Mouse (Mus musculus) kidney, postnatal 4 days (tissue): ENCODE measurements around the gene Tti1.

Experiments used
- DNase-seq, 2 experiments: peaks; one replicate each; pipeline ENCODE4 v3.0.0; 2021; ENCODE audit warnings: mixed read lengths in 2 of 2

Gene Tti1

GRCm38 (mm10) chr2:157970124-157970523 lies 58.1 kb downstream of the Tti1 start:
- no peak for DNase-seq

DNA sequence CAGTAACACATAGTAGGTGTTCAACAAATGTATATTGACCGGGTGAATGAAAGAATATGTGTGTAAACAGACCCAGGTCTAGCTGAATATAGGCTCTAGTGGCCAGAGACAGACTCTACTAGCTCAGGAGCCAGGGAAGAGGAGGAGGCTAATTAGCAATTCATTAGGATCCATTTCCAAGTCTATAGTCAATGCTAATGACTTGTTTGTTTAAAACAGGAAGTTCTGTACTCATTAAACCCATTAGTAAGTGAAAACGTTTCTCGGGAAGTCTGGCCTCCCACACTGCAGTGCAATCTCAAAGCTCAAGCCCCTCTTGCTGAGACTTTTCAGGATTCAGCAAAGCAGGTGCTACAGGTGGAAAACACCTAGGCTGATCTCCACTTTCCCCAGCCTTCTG lies 60.4 kb downstream of the Tti1 start:
- no peak for DNase-seq

DNA sequence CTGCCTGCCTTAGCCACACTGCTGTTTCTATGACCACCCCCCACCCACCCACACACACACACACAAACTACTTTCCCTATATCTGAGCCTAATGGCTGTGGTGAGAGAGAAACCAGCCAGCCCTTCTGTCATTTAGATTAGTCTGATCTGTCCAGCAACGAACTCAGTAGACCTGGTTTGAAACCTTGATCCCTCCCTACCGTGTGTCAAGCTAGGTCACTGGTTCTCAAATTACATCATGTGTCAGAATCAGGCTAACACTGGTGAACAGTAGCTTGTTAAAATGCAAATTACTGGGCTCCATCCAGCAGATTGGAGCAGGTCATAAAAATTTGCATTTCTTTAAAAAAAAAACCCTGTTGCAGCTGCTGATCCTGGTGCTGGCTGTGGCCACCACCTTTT lies 70.5 kb downstream of the Tti1 start:
- no peak for DNase-seq

- DNase-seq: no peak
Measured at GRCm38 (mm10) chr2:157953978-157954377, 74.3 kb downstream of the Tti1 start.

- DNase-seq: peak in 1 of 2 experiments; percentile 43
Measured at GRCm38 (mm10) chr2:157944156-157944893, 83.9 kb downstream of the Tti1 start.

DNA sequence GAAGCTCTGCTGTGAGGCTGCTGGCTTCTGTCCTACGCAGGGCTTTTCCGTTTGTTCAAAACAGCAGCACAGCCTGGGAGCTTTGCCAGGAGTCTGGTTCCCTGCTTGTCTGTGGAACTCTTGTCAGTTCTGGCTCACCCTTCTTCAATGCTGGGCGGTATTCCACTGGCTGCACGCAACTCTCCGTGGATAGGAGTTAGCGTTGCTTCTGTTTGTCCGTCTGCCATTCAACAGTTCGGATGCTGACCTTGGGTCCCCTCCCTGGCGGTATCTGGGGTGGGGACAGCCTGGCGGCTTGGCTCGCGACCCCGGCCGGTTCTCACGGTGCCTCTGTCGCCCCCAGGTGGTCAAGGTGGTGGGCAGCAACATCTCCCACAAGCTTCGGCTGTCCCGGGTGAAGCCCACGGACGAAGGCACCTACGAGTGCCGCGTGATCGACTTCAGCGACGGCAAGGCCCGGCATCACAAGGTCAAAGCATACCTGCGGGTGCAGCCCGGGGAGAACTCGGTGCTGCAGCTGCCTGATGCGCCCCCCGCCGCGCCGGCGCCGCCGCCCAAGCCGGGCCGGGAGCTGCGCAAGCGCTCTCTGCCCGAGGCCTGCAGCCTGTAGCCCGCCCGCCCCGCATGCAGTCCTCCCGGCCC lies 84.6 kb downstream of the Tti1 start:
- DNase-seq: peak; percentile 84 to 88

GRCm38 (mm10) chr2:157940586-157941185 lies 87.5 kb downstream of the Tti1 start:
- DNase-seq: no peak

DNA sequence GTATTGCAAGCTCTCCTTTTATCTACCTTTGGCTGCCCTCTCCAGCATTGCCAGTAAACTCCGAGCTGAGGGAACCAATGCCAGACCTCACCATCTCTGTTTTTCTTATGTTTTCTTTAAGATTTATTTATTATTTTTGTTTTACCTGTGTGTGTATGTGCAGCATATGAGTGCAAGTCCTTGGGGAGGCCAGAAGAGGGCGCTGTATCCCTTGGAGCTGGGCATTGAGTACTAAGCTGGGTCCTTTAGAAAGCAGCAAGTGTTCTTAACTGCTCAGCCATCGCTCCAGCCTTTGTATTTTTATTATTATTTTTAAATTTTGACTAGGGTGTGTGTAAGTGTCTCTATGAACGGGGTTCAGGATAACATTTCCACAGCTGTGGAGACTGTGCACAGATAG lies 91.6 kb downstream of the Tti1 start:
- DNase-seq: no peak

GRCm38 (mm10) chr2:157935444-157936171 lies 92.6 kb downstream of the Tti1 start:
- DNase-seq: no peak

GRCm38 (mm10) chr2:157932655-157933054 lies 95.6 kb downstream of the Tti1 start:
- peak; percentile 30 to 53 for DNase-seq
